Mouse (Mus musculus) thymus, postnatal 25 days (tissue): ENCODE measurements at regions not wholly inside any gene's neighbourhood (a gene's known extent, or its start where the extent isn't known, plus 50 kb on each side); places are given as distances from the start of the nearest gene placed in this dataset.

ENCODE experiments used
- DNase-seq: peaks from one replicate; pipeline ENCODE4 v3.0.0; 2022

GRCm38 (mm10) chr15:67725239-67725638 lies 1224.5 kb upstream of the Lrrc6 start:
- no peak for DNase-seq

- DNase-seq: no peak
Measured at GRCm38 (mm10) chr15:67714203-67714602, 1213.5 kb upstream of the Lrrc6 start.

DNA sequence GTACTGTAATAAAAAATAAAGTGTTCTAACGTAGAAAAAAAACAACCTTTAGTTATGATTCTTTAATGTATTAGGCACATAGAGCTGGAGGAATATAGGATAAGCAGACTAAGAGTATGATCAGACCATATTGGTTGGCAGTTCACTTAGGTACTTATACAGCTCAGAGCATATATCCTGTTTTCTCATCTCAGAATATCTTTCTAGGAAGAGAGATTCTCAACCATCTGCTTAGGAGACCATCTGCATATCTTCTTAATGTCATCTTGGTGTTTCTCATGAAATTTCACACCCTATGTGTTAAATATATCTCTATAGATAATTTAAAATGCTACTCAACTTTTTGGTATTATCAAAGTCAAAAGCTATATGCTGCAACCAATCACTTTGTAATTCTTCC lies 1185.4 kb upstream of the Lrrc6 start:
- DNase-seq: no peak

GRCm38 (mm10) chr15:67673276-67673675 lies 1172.6 kb upstream of the Lrrc6 start:
- no peak for DNase-seq

- DNase-seq: no peak
Measured at GRCm38 (mm10) chr15:67636155-67636554, 1135.4 kb upstream of the Lrrc6 start.

GRCm38 (mm10) chr15:67626704-67627287 lies 1126.1 kb upstream of the Lrrc6 start:
- DNase-seq: no peak

DNA sequence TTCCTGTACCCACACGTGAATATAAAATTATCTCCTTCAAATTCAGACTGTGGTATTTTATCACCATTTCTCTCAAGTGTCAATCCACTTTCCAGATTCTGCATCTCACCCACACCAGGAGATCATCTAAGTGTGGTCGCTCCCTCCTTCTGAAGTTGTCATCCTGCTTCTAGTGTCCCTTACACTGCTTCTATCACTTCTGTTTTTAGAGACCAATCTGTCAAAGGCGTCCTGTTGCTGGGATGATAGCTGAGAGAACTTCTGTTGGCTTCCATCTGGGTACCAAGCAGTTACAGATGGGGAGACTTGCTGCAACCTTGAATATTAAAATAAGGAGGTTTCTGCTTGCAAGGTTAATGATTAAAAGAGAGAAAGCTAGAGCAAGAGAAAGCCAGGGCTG lies 1111.2 kb upstream of the Lrrc6 start:
- DNase-seq: no peak

- no peak for DNase-seq
Measured at GRCm38 (mm10) chr15:67598426-67598825, 1097.7 kb upstream of the Lrrc6 start.

- DNase-seq: no peak
Measured at GRCm38 (mm10) chr15:67576581-67576980, 1075.9 kb upstream of the Lrrc6 start.

GRCm38 (mm10) chr15:67571614-67572013 lies 1070.9 kb upstream of the Lrrc6 start:
- no peak for DNase-seq

DNA sequence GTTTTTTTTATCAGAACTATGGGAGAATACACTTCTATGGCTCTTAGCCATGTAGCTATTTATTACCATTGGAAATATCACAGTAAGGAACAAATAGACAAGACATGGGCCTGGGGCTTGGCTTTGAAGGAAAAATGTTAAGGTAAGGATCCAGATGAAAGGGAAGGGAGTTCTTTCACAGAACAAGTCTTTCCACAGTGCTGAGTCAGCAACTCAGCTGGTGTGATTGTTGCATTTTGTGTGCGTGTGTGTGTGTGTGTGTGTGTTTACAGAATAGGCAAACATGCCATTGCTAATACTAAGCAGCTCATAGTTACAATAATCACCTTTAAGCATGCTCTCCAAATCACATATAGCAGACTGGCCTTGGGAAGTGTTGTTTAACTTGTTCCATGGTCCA lies 1056.6 kb upstream of the Lrrc6 start:
- no peak for DNase-seq

DNA sequence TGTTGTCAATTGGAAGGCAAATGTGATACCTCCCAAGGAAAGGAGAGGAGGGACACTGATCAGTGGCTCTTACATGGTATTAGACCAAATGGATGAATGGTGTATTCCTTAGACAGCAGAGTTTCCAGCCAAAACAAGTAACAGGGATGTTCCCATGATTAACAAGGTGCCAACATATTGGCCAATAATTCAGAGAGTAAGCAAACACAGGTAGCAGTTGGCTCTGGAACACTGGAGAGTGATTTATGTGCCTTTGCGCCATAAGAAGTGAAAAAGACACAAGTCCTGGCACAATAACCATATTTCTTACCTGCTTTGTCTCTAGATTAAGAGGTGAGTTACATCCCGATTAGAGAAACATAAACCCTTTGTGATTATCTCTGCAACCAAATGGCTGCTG lies 1051.2 kb upstream of the Lrrc6 start:
- DNase-seq: no peak

DNA sequence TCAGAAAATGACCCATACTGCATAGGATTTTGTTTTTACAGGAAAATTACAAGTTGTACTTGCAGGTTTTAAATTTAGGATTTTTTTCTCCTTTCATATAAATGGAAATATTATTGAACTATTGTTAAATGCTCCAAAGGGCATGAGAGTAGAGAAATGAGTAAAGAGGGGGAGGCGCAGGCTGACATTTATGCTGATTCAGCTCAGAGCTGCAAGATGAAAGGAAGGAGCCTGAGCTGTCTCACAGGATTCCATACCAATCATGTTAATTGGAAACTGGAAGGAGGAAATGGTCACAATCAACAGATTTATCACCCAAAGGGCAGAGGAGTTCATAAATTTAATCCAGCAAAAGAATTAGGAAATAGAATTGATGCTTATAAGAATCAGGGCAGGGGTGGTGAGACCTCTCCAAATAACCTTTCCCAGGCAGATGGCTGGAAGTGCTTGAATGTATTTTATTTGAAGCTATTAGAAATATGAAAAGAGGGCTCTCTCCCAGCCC lies 1046.2 kb upstream of the Lrrc6 start:
- DNase-seq: no peak

GRCm38 (mm10) chr15:67545745-67546144 lies 1045.0 kb upstream of the Lrrc6 start:
- no peak for DNase-seq

- DNase-seq: no peak
Measured at GRCm38 (mm10) chr15:67513722-67514121, 1013.0 kb upstream of the Lrrc6 start.

- no peak for DNase-seq
Measured at GRCm38 (mm10) chr15:67495001-67495658, 994.4 kb upstream of the Lrrc6 start.

GRCm38 (mm10) chr15:67481733-67482132 lies 981.0 kb upstream of the Lrrc6 start:
- DNase-seq: no peak

GRCm38 (mm10) chr15:67474325-67474724 lies 973.6 kb upstream of the Lrrc6 start:
- DNase-seq: no peak

DNA sequence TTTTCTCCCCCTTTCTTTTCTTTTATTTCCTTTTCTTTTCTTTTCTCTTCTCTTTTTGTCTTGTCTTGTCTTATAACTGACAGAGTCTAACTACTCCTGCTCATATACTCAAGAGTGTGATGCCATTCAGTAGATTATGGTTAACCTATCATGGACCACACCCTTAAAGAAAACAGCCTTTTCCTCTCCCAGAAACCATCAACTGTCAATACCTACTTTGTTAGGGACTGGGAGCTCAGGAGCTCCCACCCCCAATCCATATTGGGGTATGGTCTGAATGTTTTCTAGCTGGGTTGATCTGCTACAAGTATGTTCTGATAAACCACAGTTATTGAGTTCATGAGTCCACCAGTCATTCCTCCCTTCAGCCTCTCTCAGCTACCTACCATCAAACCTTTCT lies 972.3 kb upstream of the Lrrc6 start:
- no peak for DNase-seq

- DNase-seq: no peak
Measured at GRCm38 (mm10) chr15:67471283-67471682, 970.6 kb upstream of the Lrrc6 start.

- no peak for DNase-seq
Measured at GRCm38 (mm10) chr15:67470036-67470435, 969.3 kb upstream of the Lrrc6 start.

- no peak for DNase-seq
Measured at GRCm38 (mm10) chr15:67467404-67468345, 967.0 kb upstream of the Lrrc6 start.

GRCm38 (mm10) chr15:67462863-67463262 lies 962.2 kb upstream of the Lrrc6 start:
- DNase-seq: no peak

DNA sequence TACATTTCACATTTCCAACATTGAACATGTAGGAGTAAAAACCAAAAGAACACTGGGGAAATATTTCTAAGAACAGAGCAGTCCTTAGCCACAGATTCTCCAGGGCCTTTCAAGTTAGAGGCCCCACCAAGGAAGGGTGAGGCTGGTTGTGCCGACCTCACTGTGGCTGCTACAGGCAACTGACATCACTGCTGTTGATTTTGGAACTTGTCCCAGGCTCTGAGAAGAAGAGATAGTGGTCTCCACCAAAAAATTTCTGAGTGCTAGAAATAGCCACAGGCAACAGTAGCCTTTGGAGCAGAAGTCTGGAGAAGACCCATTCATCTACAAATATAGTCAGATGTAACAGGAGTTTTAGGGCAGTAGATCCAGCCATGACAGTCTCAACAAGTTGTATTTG lies 959.7 kb upstream of the Lrrc6 start:
- no peak for DNase-seq
